Mouse (Mus musculus) regulatory T cell (primary cell): ENCODE results near the gene Bst1.

ENCODE experiments used
- in situ Hi-C: fragments of 300-600 bp; cut with MboI, MseI; formaldehyde crosslinking; loops from one replicate; pipeline ENCODE4 v1.15.1; 2025; ENCODE audit warnings: high pct_unique_total_duplicates

Bst1 gene

GRCm38 (mm10) chr5:43818695-43819094 is at the start of gene Bst1:
Gene Bst1, plus strand, starts transcription at chr5:43818885.
- in situ Hi-C loops: loop anchor here (5.0 kb wide), 1 partner anchor 351 kb away; no protein-coding TSS in a partner anchor

- in situ Hi-C loops: loop anchor here (25.0 kb wide), 1 partner anchor 1933 kb away; the partner anchor contains the start of gene Bod1l
These were observed 47.9 kb upstream of the Bst1 start for GRCm38 (mm10) chr5:43770618-43771354.

- in situ Hi-C loops: loop anchor here (25.0 kb wide), 1 partner anchor 1934 kb away; the partner anchor contains the start of gene Bod1l
These were observed 47.1 kb upstream of the Bst1 start for GRCm38 (mm10) chr5:43771555-43771954.

- in situ Hi-C loops: loop anchor here (25.0 kb wide), 1 partner anchor 539 kb away; the partner anchor contains the start of gene Cpeb2
These were observed 42.3 kb upstream of the Bst1 start for GRCm38 (mm10) chr5:43776407-43776806.

GRCm38 (mm10) chr5:43776993-43777392 is 41.7 kb upstream of the Bst1 start:
- in situ Hi-C loops: loop anchor here (25.0 kb wide), 1 partner anchor 540 kb away; the partner anchor contains the start of gene Cpeb2

DNA sequence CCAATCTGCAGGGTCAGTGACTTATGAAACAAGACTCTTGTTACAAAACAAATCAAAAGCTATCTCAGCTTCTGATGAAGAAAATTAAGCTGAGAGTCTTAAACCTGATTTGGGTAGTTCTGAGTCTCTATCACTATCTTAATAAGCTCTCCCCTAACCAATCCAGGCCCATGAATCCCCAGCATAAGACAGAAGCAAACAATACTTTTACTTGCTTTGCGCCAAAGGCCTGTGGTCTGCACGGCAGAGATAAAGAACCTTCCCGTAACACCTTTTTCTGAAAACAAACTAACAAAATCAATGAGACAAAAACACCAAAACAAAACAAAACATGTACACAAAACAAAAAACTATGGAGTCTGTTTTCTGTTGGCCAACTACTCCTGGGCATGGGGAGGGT is 40.1 kb upstream of the Bst1 start:
- in situ Hi-C loops: loop anchor here (25.0 kb wide), 1 partner anchor 541 kb away; the partner anchor contains the start of gene Cpeb2

DNA sequence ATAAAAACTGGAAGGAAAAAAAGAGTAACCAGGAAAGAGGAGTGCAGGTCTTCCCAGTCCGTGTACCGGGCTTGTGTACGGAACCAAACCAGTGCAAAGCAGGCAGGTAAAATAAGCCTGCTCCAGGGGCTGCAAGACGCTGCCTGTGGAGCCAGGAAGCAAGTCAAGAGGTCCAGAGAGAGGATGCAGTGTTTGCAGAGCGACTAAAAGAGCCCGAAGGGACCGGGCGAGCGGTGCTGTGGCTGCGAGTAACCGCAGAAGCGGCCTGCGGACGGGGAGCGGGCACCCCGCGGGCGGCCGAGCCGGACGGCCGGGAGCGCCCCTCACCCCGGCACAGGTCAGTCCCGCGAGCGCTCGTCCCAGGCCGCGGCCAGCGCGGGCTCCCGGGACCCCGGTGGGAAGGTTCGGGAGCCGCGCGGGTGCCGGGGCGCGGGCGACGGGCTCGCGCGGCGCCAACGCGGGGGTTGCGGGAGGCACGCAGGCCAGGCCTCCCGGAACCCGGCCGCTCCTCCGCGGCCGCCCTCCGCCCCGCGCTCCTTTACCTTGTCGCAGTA is 37.2 kb upstream of the Bst1 start:
- in situ Hi-C loops: loop anchor here (25.0 kb wide), 1 partner anchor 544 kb away; the partner anchor contains the start of gene Cpeb2

DNA sequence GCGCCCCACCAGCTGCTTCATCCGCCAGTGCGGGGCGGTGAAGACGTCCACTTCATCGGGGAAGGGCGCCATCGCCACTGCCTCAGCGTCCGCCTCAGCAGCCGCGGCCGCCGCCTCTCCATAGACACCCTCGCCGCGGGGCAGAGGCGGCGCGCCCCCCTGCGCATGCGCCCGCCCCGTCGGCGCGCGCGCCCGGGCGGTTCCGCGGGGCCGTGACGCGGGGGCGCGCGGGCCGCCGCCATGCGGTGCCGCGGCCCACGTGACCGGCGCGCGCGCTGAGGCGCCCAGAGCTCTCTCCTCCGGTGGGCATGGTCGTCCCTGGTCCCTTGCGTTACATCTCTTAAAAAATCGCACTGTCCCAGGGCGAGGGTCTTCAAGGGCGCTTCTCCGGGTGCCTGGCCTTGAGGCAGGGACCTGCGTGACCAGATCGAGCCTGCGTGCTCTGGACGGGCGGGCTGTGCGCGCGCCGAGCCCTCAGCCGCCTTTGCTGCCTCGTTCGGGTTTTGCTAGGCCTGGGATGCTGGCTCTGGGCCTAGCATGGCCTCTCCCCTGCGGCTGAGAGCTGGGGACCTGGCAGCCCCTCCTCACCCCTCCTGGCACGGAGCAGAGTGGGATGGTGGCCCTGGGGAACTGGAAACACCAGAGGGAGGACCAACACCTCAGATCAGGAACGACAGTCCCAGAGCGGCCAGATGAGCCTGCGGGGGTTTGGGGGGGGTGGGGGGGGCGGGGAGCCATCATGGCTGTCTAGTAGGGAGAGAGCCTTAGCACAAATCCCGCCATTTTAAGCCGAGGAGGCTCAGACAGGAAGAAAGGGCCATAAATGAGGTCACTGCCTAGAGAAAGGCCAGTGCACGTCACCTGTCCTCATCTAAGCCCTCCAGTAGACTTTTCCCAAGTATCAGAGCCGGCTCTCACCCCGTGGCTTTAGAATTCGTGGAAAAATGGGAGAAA is 36.4 kb upstream of the Bst1 start:
- in situ Hi-C loops: loop anchor here (25.0 kb wide), 1 partner anchor 545 kb away; the partner anchor contains the start of gene Cpeb2

DNA sequence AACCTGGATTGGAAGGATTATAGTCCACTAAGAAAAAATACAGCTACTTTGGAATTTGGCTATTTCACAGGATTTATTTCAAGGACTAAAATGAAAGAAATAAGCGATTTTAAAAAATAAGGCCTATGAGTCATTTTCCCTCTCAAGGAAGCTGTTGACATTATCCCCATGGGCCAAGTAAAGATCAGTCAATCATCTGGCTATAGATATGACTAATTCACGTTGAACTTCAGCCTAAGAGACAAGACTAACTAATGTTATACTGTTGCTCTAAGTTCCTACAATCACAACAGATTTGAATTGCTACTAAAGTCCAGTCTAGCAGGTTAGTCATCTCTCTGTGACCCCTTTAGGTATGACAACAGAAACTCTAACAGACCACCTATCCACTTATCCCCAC is 34.7 kb upstream of the Bst1 start:
- in situ Hi-C loops: loop anchor here (25.0 kb wide), 1 partner anchor 547 kb away; the partner anchor contains the start of gene Cpeb2

- in situ Hi-C loops: loop anchor here (25.0 kb wide), 1 partner anchor 549 kb away; the partner anchor contains the start of gene Cpeb2
These were observed 32.1 kb upstream of the Bst1 start for GRCm38 (mm10) chr5:43786607-43787006.

DNA sequence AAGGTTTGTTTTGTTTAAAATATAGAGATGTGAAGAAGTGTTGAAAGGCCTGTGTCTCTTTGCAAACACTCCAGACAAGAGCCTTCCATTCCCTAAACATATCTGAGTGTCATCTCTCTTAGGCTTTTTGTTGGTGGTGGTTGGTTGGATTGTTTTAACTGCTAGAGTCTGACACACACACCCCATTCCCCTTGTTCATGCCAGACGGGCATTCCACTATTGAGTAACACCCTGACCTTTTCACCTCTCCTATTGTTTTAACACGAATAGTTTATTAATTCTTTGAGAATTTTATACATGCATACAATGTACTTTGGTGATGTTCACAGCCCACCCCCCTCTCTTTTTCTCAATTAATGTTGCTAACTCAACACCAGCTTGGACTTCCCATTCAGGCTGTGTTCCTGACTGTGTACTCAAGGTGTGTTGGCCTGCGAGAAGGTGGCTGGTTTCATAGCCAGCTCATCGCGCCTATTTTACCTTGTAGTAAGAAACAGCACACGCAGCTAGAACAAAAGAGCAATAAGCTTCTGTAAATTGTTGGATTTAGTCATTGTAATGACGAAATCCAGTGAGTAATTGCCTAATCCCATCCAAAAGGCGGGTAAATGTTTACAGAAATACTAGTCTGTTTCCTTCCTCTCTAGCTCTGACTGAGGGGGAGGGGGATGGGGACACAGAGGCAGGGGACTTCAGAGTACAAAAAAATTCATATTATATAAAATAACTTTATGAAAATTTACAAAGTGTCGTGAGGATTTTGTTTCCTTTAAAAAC is 30.5 kb upstream of the Bst1 start:
- in situ Hi-C loops: loop anchor here (25.0 kb wide), 1 partner anchor 551 kb away; the partner anchor contains the start of gene Cpeb2

DNA sequence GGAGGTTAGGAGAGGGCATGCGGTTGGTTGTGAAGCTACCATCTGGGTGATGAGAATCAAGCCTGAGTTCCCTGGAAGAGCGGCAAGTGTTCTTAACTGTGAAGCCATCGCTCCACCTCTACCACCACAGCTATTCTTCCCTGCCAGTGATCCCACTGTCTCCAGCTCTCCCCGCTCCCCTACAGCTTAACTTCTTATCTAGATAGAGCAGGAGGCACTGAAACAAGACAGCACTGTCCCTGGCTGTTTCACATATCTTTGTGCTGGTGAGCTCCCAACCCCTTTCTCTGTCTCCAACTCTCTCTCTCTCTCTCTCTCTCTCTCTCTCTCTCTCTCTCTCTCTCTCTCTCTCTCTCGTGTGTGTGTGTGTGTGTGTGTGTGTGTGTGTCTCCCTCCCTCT is 26.3 kb upstream of the Bst1 start:
- in situ Hi-C loops: loop anchor here (5.0 to 25.0 kb wide), 2 partner anchors 45 to 555 kb away; partner anchors contain the start of gene Cpeb2

DNA sequence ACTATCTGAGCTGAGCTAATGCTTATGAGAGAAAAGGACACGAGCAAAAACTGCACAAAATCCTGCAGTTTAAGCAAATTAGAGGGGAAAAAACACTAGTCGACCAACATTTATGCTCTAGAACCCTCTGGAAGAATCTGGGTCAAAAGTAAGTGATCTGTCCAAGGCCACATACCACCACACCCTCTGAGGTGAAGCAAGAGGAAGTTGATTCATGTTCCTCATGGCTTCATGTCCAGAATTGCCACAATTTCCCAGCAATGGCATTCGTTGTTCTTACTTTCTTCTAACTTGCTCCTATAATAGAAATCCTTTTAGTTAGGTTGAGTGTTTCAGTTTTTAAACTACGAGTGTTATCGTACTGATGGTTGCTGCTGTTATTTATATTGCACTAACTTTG is 19.2 kb upstream of the Bst1 start:
- in situ Hi-C loops: loop anchor here (25.0 kb wide), 1 partner anchor 562 kb away; the partner anchor contains the start of gene Cpeb2

- in situ Hi-C loops: no loop called here
These were observed 18.0 kb upstream of the Bst1 start for GRCm38 (mm10) chr5:43800700-43801099.

- in situ Hi-C loops: no loop called here
These were observed 17.4 kb upstream of the Bst1 start for GRCm38 (mm10) chr5:43801253-43801652.

DNA sequence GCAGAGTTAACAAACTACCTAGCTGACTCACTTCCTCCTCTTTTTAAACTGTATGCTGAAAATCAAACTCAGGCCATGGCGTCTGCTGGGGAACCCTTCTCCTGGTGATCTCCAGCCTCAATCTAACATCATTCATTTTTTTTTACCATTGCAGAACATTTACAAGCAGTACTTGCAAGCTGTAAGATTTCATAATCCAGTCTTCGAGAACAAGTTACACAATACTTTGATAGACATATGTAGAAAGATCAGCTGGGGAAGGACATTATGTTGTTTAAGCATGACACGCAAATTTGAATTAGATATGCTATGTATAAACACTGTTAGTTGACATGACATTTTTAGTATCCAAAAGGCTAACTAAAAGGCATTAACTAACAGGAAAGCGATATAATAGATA is 16.9 kb upstream of the Bst1 start:
- in situ Hi-C loops: no loop called here

DNA sequence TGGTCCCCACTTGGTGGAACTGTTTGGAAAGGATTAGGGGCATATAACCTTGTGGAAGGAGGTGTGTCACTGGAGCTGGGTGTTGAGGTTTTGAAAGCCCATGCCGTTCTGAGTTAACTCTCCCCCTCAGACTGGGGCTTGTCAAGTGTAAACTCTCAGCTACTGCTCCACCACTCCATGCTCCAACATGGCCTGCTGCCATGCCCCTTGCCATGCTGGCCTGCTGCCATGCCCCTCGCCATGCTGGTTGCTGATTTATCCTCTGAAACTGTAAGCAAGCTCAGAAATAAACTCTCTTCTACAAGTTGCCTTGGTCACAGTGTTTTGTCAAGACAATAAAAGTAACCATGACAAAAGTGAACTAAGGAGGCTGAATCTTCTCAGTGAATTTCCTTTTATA is 13.3 kb upstream of the Bst1 start:
- in situ Hi-C loops: loop anchor here (5.0 kb wide), 1 partner anchor 358 kb away; no protein-coding TSS in a partner anchor

DNA sequence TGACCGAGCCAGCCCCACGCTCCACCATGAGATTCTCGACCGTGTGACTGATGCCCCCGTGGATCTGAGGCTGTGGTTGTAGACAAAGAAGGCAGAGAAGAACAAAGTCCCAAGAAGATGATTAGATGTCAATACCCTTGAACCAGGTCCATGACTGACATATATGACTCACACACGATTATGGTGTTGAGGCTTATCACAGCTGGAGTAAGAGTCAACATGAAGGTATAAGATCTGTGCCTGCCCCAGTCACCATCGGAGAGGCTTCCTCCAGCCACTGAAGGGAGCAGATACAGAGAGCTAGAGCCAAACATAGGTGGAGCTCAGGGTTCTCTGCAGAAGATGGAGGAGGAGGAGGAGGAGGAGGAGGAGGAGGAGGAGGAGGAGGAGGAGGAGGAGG is 12.3 kb upstream of the Bst1 start:
- in situ Hi-C loops: loop anchor here (5.0 kb wide), 1 partner anchor 359 kb away; no protein-coding TSS in a partner anchor

DNA sequence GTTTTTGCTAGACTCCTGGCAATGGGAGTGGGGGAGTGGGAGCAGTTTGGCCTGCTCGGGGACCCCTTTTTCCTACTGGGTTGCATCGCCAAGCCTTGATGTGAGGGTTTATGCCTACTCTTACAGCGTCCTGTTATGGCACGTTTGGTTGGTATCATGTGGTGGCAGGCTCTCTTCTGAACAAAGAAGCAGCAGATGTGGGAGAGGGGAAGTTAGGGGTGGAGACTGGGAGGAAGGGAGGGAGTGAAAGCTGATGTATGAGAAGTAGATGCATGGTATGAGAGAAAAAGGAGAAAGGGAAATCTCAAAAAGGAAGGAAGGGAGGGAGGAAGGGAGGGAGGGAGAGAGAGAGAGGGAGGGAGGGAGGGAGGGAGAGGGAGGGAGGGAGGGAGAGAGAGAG is 11.8 kb upstream of the Bst1 start:
- in situ Hi-C loops: loop anchor here (5.0 kb wide), 1 partner anchor 360 kb away; no protein-coding TSS in a partner anchor
